Mouse (Mus musculus) megakaryocyte, adult 5-6 weeks (primary cell): ENCODE measurements around the gene Gatad2b. TPM values are rescaled to one million over a fixed set of nuclear protein-coding genes. Genes with fewer than 3 reads are reported as not detected.
"Not testable (repeated sequence)": the region's sequence is repeated elsewhere in the genome, so short reads cannot be mapped to it uniquely, and the experiment has no call there.

ENCODE experiments used
- ATAC-seq: 2 replicates; pipeline ENCODE4 v1.8.0; 2016; ENCODE audit warnings: mild to moderate bottlenecking, inconsistent platforms; ENCODE audit not compliant: poor library complexity, severe bottlenecking
- total RNA-seq, 2 experiments: library from RNA; stranded (forward) in 1 of 2; stranded (reverse) in 1 of 2; fragments of 153-499, 151-499 nt in 1 of 2; fragments of 221-1000, 200-1000 nt in 1 of 2; gene quantifications; 2 replicates each; pipeline versions ENCODE4 v1.2.3 to v1.2.4; 2015 to 2017

Gene Gatad2b
- total RNA-seq, 2 experiments from 2014 or later = 25.3 to 91.6 TPM

DNA sequence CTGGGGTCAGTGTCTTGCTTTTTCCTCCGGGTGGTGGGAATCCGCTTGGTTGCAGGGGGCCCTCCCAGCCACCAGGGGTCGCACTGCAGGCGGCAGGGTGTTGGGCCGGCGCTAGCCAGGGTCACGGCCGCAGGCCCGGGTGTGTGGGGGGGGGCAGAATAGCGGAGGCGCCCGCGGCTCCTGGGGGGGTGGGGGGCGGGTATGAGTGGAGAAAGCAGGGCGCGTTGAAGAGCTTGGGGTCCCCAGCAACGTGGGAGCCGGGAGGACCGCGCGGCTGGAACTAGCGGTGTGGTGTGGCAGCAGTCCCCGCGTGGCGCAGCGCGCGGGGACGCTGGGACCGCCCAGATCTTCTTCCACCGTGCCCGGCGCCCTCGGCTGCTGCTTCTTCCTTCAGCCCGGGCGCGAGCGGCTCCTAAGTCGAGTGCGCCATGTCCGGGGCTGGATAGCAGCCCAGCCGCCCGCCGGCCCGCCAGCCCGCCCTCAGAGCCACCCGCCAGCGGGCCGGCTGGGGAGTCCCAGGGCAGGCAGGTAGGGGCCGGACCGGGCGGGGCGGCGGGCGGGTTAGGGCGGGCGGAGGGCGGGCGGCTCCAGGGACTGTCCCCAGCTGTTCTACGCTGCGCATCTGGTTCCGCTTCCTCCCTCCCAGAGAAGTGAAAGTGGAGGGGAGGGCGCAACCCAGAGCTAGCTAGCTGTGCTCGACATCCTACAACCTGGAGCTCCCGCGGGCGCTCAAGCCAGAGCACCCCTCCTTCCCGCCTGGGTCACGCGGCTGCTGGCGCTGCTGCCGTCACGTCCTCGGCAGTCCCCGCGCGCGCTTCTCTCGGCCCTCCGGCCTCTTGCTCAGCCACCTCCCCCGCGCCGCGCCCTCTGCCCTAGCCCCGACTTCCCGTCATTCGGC lies 27.7 kb upstream of the Gatad2b start, which contains the start of gene Dennd4b:
TSS of gene Dennd4b (plus strand) at position 152 of the 898 bp plus-strand sequence.
- peak; percentile 70 for ATAC-seq

DNA sequence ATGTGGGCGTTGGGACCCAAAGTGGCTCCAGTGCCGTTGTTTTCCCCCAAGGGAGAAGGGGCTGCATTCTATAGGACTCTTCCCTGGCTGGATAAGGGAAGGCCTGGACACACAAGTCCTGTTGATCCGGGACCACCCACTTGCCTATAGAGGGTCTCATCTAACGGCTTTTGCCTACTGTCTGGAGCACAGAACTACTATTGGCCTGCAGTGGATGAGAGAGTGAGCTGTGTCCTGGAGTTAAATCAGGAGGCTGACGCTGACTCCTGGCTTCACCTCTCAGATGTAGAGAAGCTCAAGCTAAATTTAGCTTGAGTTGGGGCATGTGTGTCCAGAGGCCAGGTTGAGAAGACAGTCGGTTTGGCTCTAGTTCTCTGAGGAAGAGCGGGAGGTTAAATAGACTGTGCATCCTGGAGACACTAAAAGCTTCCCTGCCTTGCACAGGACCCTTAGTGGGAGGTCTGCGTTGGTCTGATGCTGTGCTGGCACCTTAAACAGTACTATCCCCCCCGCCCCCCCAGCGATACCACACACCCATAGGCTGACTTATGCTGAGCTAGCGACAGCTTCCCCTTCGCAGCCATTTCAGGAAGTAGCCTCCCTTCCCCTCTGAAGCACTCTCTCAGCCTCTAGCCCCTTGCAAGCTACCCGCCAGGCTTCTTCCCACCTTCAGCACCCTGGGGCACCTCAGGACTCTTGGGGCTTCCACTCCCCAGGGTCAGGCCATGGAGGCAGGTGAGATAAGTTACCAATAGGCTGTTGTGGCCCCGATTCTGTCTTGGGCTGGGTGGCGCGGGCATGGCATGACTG lies 26.8 kb upstream of the Gatad2b start:
- ATAC-seq = peak; percentile 58

DNA sequence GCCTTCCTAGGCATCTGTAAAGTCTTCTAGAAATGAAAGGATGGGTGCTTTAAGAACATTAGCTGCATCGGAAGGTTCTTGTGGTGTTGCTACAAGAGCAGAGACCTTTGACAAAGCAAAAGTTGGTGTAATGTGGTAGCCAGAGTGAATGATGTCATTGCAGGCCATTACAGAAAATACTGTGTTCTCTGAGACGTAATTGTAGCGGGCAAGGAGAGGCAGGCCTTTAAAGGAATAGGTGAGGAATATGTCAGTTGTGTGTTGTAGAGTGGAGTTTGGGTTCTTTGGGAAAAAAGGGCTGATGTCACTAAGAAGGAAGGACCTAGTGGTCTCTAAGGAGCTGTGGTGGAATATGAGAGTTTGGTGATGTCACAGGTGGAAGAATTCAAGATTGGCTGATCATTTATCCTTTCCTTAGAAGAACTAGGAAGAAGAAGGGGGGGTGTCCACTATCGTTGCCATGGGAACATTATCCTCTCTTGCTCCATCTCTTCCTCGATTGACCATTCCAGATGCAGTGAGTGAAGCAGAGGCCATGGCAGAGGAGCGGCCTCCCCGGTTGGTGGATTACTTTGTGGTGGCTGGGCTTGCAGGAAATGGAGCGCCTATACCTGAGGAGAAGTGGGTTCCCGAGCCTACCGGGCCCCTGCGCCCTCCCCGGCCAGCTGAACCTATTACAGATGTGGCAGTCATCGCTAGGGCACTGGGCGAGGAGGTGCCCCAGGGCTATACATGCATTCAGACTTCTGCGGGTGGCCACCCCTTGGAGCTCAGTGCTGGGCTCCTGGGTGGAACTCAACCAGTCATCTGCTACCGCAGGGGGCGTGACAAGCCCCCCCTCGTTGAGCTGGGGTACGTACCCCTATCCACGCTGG lies 25.8 kb upstream of the Gatad2b start:
- no peak for ATAC-seq

DNA sequence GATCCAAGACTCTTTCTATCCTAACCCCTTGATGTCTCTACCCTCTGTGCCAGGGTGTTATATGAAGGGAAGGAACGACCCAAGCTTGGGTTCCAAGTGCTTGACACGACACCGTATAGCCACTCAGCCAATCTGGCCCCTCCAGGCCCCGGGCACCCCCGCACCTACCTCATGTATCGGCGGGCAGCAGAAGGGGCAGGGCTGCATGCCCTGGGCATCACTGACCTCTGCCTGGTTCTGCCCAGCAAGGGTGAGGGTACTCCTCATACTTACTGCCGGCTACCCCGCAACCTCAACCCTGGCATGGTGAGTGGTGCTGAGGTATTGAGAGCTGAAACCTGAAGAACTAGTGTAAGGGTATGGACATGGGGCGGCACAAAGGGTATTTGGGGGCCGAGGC lies 24.8 kb upstream of the Gatad2b start:
- ATAC-seq = no peak

DNA sequence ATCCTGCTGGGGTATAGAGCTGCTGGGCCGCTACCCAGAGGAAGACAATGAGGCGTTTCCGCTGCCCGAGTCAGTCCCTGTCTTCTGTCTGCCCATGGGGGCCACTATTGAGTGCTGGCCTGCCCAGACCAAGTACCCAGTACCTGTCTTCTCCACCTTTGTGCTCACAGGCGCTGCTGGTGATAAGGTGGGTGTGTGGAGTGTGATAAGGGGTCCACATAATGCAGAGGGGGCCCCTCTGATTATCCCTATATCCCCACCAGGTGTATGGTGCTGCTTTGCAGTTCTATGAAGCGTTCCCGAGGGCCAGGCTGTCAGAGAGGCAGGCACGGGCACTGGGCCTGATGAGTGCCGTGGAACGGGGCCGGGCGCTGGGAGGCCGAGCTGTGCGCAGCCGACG lies 24.0 kb upstream of the Gatad2b start:
- ATAC-seq = no peak

DNA sequence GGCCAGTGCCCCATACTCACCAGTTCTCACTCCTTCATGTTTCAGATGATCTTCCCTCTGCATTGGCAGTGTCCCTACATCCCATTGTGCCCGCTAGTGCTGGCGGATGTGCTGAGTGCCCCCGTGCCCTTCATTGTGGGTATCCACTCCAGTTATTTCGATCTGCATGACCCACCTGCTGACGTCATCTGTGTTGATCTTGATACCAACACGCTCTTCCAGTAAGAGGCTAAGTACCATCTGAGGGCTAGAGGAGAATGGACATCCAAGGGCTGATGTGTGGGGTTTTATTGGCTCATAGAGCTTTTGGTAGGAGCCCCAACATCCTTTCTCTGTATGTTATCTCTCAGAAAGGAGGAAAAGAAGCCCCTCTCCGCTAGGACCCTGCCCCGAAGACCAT lies 22.2 kb upstream of the Gatad2b start:
- ATAC-seq = no peak

DNA sequence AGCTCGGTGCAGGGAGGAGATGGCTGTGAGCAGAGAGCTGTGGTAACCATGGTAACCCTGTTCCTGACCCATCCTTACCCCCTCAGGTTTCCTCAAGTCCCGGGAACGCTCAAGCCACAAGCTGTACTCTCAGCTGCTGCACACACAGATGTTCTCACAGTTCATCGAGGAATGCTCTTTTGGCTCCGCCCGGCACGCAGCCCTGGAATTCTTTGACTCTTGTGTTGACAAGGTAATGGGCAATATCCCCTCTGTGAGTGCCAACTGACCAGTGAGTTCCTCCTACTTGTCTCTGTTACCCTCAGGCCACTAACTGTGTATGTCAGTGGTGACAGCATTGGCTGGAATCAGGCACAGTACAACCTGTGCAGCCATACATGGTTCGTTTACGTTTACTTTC lies 20.8 kb upstream of the Gatad2b start:
- ATAC-seq = no peak

DNA sequence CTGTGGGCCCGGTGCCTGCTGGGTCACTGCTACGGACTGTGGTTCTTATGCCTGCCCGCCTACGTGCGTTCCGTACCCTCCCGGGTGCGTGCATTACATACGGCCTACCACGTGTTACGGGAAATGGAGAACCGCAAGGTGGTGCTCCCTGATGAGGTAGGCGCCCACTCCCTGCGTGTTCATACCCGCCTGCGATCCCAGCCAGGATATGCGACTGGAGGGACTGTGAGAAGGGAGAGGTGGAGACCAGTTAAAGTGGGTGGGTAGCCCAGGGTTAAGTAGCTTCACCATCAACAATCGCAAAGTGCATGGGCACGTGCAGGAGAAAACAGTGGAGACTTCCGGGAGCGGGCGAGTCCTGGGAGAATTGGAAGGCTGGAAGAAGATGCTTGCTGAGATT lies 19.1 kb upstream of the Gatad2b start:
- no peak for ATAC-seq

DNA sequence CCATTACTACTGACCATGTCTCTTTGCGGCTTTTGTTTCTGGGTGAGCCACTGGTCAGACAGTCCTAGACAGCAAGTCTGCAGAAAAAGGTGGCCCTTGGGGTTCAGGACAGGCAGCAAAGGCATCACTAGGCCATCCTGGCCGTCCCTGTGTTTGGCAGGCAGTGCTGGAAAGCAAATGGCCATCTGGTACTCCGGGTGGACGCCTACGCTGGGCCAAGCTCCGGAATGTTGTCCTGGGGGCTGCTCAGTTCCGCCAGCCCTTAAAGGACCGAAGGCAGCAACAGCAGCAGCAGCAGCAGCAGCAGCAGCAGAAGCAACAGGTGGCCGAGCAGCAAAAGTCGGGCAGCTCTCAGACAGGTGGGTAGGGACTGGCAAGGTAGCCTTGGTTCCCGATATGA lies 17.7 kb upstream of the Gatad2b start:
- no peak for ATAC-seq

DNA sequence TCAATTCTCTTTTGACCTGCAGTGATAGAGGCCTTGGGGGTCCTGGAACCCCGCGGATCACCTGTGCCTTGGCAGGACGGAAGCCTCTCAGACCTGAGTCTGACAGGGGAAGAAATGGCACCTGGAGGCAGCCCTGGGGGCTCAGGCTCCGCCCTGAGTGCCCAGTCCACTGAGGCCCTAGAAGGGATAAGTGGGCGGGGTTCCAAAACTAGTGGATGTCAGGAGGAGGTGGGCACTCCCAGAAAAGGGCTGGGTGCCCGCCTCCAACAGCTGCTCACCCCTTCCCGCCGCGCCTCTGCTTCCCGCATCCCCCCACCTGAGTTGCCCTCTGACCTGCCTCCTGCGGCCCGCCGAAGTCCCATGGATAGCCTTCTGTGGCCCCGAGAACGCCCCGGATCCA lies 16.1 kb upstream of the Gatad2b start:
- ATAC-seq = no peak

DNA sequence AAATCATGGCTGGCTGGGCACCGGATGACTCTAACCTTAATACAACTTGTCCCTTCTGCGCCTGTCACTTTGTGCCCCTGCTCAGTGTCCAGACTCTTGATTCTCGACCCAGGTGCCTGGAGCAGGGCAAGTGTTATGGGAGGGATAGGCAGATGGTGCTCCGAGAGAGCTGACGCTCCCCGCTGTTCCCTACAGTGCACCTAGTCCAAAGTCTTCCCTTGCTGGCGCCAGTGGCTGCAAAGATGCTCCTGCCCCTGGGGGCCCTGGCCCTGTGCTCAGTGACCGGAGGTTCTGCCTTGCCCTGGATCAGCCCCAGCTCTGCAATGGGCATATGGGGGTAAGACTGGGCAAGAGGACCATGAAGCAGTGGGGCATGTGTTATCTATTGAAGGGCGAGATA lies 15.2 kb upstream of the Gatad2b start:
- no peak for ATAC-seq

DNA sequence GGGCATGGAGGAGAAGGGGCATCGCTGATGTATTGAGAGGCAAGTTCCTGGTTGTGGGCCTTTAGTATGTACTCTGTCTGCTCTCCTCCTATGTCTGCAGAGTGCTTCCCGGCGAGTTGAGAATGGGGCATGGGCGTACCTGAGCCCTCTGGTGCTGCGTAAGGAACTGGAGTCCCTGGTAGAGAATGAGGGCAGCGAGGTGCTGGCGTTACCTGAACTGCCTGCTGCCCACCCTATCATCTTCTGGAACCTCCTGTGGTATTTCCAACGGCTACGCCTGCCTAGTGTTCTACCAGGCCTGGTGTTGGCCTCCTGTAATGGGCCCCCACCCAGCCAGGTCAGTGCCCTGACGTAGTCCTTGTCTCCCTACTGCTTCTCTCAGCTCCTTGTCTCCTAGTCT lies 14.8 kb upstream of the Gatad2b start:
- no peak for ATAC-seq

DNA sequence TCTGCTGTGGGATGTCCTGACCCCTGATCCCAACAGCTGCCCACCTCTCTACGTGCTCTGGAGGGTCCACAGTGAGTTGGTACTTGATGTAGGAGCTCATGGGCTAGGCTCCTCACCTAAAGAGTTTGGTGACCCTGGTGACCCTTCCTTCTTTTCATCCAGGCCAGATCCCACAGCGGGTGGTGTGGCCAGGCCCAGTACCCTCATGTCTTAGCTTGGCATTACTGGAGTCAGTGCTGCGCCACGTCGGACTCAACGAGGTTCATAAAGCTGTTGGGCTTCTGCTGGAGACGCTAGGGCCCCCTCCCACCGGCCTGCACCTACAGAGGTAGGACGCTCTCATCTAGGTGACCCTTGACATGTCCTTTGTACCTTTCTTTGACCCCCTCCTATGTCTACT lies 13.8 kb upstream of the Gatad2b start:
- ATAC-seq = no peak

DNA sequence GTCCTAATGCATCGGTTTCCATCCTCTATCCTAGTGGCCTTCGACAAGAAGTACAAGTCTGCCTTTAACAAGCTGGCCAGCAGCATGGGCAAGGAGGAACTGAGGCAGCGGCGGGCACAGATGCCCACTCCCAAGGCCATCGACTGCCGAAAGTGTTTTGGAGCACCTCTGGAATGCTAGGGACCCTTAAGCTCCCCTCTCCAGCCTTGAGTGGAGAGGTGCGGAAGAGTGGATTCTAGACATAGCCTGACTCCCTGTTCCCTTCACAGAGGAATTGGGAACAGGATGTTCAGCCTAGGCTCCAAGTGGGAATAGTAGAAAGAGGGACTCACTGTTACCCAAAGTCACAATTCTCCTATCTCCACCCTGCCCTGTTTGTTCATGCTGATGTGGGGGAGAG lies 13.2 kb upstream of the Gatad2b start:
- no peak for ATAC-seq

DNA sequence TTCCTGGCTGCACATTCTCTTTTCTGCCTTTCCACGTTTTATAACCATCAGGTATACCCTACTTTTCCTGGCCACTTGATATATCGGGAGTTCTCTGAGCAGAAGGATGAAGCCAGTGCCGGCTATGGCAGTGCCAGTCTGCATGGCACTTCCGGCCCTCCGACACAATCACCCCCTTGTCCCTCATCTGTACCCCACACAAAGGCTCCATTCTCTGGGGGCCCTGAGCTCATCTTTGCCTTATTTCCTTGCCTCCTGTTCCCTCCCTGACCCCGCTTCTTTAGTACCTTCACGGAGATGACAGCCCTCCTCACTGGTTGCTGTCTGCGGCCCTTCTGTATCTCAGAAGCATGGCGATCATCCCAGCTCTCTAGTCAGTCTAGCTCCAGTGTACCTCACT lies 12.3 kb upstream of the Gatad2b start:
- no peak for ATAC-seq

DNA sequence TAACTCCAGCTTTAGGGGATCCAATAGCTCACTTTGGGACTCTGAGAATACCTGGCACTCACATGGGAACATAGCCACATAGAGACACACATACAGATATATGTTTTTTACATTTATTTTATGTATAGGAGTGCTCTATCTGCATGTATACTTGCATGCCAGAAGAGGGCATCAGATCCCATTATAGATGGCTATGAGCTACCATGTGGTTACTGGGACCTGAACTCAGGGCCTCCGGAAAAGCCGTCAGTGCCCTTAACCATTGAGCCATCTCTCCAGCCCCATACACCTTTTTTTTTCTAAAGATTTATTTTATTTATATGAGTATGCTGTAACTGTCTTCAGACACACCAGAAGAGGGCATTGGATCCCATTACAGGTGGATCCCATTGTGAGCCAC lies 8.8 kb upstream of the Gatad2b start:
- ATAC-seq = no peak

DNA sequence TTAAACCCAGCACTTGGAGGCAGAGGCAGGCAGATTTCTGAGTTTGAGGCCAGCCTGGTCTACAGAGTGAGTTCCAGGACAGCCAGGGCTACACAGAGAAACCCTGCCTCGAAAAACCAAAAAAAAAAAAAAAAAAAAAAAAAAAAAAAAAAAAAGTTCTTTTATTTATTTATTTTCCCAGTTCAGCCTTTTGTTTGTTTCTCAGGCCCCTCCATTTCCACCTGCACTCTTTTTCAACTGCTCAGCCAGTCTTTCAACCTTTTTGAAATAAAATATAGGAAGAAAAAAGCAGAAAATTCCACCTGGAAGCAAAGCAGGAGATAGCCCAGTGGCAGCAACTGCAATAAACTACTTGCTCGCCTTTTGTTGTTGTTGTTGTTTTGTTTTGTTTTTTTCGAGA lies 3.6 kb upstream of the Gatad2b start:
- ATAC-seq = not testable (repeated sequence)

DNA sequence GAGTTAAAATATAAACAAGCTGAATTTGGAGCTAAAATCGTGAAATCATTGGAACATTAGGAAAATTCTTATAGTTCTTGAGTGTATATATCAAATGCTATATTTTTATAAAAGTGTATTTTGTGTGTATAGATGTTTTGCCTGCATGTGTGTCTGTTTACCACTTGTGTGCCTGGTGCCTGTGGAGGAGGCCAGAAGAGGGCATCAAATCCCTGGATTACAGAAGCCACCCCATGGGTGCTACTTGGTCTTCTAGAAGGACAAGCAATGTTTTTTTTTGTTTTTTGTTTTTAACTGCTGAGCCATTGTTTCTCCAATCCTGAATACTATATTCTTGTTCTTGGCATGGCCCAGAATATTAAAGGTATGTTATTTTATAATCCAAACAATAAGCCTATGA lies 2.4 kb upstream of the Gatad2b start:
- no peak for ATAC-seq

DNA sequence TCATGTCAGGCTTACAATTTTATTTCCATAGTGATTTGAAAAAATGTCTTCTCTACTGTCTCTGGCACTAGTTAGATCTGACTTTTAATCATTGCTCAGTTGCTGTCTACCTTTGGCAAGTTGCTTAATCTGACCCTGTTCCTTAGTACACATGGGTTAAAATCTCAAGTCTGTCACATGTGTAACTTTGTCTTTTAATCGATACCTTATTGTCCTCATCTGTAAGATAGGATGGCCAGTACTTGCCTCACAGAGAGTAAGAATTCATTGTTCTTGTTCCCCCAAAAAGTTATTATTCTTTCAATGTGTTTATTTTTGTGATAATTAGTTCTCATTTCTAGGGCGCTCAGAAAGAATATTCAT lies 1.0 kb upstream of the Gatad2b start:
- ATAC-seq = no peak

DNA sequence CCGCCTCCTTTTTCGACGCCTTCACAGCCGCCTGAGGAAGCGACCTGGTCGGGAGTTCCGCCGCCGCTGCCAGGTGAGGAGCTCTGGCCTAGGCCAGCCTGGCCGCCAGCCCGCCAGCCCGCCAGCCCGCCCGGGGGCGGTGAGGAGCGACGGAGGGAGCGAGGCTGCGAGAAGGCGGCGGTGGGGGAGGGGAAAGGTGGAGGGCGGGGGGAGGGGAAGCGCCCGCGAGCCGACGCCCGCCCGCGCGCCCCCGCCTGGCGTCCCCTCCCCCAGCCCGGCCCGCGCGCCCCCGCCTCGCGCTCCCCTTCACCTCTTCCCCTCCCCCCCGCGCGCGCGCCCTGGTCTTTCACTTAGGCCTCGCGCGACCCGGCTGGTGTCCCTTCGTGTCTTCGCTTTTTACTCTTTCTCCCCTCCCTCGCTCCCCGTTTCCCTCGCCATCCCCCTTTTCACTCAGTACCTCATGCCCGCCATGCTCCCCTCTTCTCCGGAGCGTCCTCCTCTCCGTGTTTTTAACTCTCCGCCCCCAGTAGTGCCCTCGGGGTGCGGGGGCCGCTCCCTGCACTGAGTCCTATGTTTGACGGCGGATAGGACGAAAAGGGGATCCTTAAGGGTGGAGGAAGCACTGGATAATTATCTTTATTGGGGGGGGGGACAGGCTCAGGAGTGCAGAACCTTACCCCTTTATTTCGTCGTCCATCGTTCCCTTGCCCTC lies 530 bp downstream of the Gatad2b start:
- ATAC-seq = no peak

DNA sequence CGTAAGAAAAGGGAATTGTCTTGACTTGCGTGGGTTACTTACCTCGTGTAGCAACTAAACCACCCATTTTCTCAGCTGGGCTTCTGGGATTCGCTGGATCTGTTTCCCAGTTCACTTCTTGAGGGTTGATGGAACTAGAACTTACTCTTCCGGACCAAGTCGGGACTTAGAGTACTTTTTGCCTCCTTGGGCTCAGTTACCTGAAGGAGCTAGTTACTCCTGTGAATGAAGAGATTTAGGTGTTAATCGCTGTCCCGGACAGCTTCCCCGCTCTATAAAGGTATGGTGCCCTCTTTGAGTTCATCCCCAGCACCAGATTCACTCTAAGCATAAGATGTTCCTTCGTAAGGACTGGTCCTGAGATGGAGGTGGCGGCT lies 1.1 kb downstream of the Gatad2b start:
- no peak for ATAC-seq
